11 mouse cellular contexts compared by ENCODE assay signal in the genomic region with DNA sequence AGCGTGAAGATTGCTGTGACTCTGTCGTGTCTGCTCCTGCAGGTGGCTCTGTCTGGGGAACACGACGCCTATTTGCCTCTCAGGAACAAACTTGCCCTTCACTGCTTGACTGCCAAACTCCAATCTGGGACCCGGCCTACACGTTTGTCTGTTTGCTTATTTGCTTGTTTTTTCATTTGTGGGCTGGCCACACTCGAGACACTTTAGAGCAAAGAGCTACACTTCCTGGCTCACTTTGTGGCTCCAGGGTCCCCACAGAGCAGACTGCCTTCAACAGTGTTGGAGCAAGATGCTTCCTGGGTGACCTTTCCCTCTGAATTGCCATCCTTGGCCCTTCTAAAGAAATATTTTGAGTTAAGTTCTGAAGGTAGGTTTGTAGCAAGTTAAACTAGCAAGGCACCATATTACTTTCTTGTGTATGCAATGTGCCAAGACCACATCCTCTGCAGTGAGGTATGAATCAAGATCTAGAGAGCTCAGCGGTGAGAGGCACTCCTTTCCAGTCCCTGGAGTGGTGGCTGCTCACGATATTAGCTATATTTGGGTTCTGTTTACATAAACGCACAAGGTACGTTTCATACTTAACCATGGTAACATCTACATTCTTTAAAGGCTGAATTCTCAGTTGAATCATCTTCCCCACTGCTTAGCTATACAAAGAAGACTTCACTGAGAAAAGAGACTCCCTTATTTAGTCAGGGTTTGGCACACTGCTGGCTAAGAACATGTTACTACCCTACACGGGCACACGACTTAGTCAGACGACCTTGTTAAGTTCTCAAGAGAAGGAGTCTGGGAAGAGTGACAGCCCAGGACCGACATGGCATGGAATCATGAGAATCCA.
A peak's percentile ranks its signal among the peaks of the same experiment; 100 is the strongest.
DNase-seq lines count a peak whose midpoint lies in the region; ATAC-seq and TF ChIP-seq lines count a peak whose summit lies in the region.
"Had no signal": no experiment of that assay in that cellular context is flagged by ENCODE, and none has a peak within 500 bp of the region (broad histone marks: within the 10 kb centered on the region; RNA-seq: fewer than 3 reads in every experiment).

No protein-coding gene starts in this region.

- WGBS in lung, postnatal 0 days: 43% methylated on average over 15 of the region's 15 CpGs
- WGBS in stomach, embryonic 16.5 days: 61% methylated on average over 15 of the region's 15 CpGs

- H3K9ac ChIP-seq in lung, postnatal 0 days (replicated peaks; ENCODE audit: low read depth): no peak overlapping the region
- H3K9ac ChIP-seq in stomach, embryonic 16.5 days (ENCODE audit: low read length): no peak overlapping the region

- no peak overlapping the region for H3K4me3 ChIP-seq in lung, postnatal 0 days (ENCODE audit: low read depth, low read length)
- H3K4me3 ChIP-seq in stomach, embryonic 16.5 days (replicated peaks; ENCODE audit: low read length): no peak overlapping the region
- H3K4me3 ChIP-seq: erythroblast, embryonic 14.5 days had no signal

- H3K4me1 ChIP-seq in lung, postnatal 0 days (ENCODE audit: insufficient read depth, low read depth, low read length): peaks cover 42% of the 10 kb centered on the region
- H3K4me1 ChIP-seq in stomach, embryonic 16.5 days (ENCODE audit: control insufficient read depth, insufficient read depth, low read length): peaks cover 13% of the 10 kb centered on the region; the same call in 1 of the 2 replicates

- DNase-seq in frontal cortex, adult 2 months (ENCODE audit: extremely low spot score in 1 of 2, low spot score in 1 of 2): no peak
- peak; percentile 49 for DNase-seq in lung, postnatal 0 days (ENCODE audit: low spot score)
- DNase-seq in lung, postnatal 14 days: no peak
- peak; percentile 85 for DNase-seq in induced T-regulatory cell, adult 2 months (ENCODE audit: low read depth)
- no peak for DNase-seq in cerebellum, postnatal 10 days
- DNase-seq: cerebellum, adult 2 months; kidney, postnatal 36 days had no signal

- no peak overlapping the region for H3K4me2 ChIP-seq in lung, postnatal 0 days (replicated peaks; ENCODE audit: low read depth, low read length)
- no peak overlapping the region for H3K4me2 ChIP-seq in stomach, embryonic 16.5 days (ENCODE audit: low read depth, low read length)

- peak; percentile 46 for TF ChIP-seq EP300 in lung, postnatal 0 days (IDR thresholded peaks at IDR 0.05)

- peak overlapping the region; percentile 54 for H3K27ac ChIP-seq in lung, postnatal 0 days (ENCODE audit: low read length)
- H3K27ac ChIP-seq in stomach, embryonic 16.5 days (ENCODE audit: low read length): peak overlapping the region; percentile 86

- ATAC-seq in frontal cortex, adult (ENCODE audit: low TSS enrichment): peak; percentile 77
- 0 out of 2 replicates have a peak, but pooled peaks have one; percentile 20 for ATAC-seq in lung, postnatal 0 days
- ATAC-seq in stomach, embryonic 16.5 days (ENCODE audit: insufficient read depth, low FRiP score): no peak
- ATAC-seq in erythroblast, adult 5-6 weeks (replicated peaks; ENCODE audit: low FRiP score, poor library complexity, severe bottlenecking): no peak

- no peaks in the 10 kb centered on the region; the same call in 1 of the 2 replicates for H3K36me3 ChIP-seq in lung, postnatal 0 days (ENCODE audit: insufficient read depth, low read length)
- H3K36me3 ChIP-seq in stomach, embryonic 16.5 days (ENCODE audit: control insufficient read depth, insufficient read depth, low read length): no peaks in the 10 kb centered on the region

- no peak for TF ChIP-seq CTCF in lung, postnatal 0 days (IDR thresholded peaks at IDR 0.05)

- no peaks in the 10 kb centered on the region for H3K27me3 ChIP-seq in lung, postnatal 0 days (replicated peaks; ENCODE audit: insufficient read depth, low read length)
- H3K27me3 ChIP-seq in stomach, embryonic 16.5 days (ENCODE audit: control insufficient read depth, insufficient read depth, low read length): no peaks in the 10 kb centered on the region

- H3K9me3 ChIP-seq in lung, postnatal 0 days (ENCODE audit: low read length): no peaks in the 10 kb centered on the region
- H3K9me3 ChIP-seq in stomach, embryonic 16.5 days (replicated peaks; ENCODE audit: control insufficient read depth, low read length): no peaks in the 10 kb centered on the region

Comparison
In these comparisons a context has a peak if more than half of its experiments do, and no peak if none do; other contexts are left out.
1. DNase-seq: peak in lung, postnatal 0 days (single experiment) and induced T-regulatory cell, adult 2 months (single experiment); none in frontal cortex, adult 2 months (0 of 2), lung, postnatal 14 days (single experiment) and cerebellum, postnatal 10 days (0 of 2).
2. ATAC-seq: peak in frontal cortex, adult (single experiment) and lung, postnatal 0 days (single experiment); none in stomach, embryonic 16.5 days (single experiment) and erythroblast, adult 5-6 weeks (single experiment).